Mouse (Mus musculus): ENCODE measurements at regions not wholly inside any gene's neighbourhood (a gene's known extent, or its start where the extent isn't known, plus 50 kb on each side); places are given as distances from the start of the nearest gene placed in this dataset.

DNA sequence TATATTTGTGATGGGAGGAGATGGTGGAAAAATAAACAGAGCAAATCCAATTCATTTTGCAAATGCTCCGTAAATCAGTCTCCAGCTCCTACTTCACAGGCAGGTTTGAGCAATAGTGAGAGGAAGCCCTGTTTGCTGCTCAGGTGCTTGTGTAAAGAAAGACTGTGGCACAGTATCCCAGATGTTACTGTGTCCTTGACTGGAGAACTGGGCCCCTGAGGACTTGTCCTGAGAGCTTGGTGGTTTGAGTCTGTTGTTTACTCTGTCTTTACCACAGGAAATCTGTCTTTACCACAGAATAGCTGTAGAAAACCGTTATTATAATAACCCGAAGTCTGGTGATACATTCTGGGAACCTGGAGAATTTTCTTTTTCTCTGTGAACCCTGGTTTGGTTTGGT, 112.4 kb downstream of the Olfr721-ps1 start:
- TF ChIP-seq CTCF (IDR thresholded peaks at IDR 0.05; ENCODE audit: low read depth, low read length) (no peak), POLR2AphosphoS5 (IDR thresholded peaks at IDR 0.05; ENCODE audit: insufficient replicate concordance, low read depth, low read length) (no peak), TAL1 (conservative IDR thresholded peaks at IDR 0.05; ENCODE audit: low read depth, low read length) (no peak), GATA1 (IDR thresholded peaks at IDR 0.05; ENCODE audit: borderline replicate concordance, low read length) (no peak), GATA2 (IDR thresholded peaks at IDR 0.05; ENCODE audit: borderline replicate concordance, low read depth, low read length) (no peak)
